Mouse (Mus musculus): ENCODE measurements around the gene Mea1. TPM values are rescaled to one million over a fixed set of nuclear protein-coding genes. Genes with fewer than 3 reads are reported as not detected.

Gene Mea1
- total and polyA plus RNA-seq, 2 experiments from 2014 or later: 44.0 to 101 TPM

- DNase-seq (ENCODE audit: low spot score) (no peak), ATAC-seq (ENCODE audit: insufficient read depth, low read depth) (no peak)
- TF ChIP-seq CTCF (IDR thresholded peaks at IDR 0.05; ENCODE audit: low read depth) (0 out of 2 replicates have a peak, but pooled peaks have one; percentile 6), EP300 (IDR thresholded peaks at IDR 0.05; ENCODE audit: low read depth) (no peak)
- H3K9me3 ChIP-seq (replicated peaks; ENCODE audit: control insufficient read depth, low read length): no peaks in the 10 kb centered on the region
- H3K9ac ChIP-seq (replicated peaks; ENCODE audit: low read depth, low read length): no peak overlapping the region
- H3K27me3 ChIP-seq (ENCODE audit: control insufficient read depth, insufficient read depth, low read length): no peaks in the 10 kb centered on the region
- no peaks in the 10 kb centered on the region for H3K36me3 ChIP-seq (replicated peaks; ENCODE audit: control insufficient read depth, insufficient read depth, low read length)
- no peak overlapping the region for H3K4me2 ChIP-seq (ENCODE audit: low read depth, low read length)
- no peak overlapping the region for H3K4me3 ChIP-seq (ENCODE audit: low read depth, low read length)
- no peak overlapping the region for H3K27ac ChIP-seq (ENCODE audit: low read depth)
- 76% methylated on average over 14 of the region's 14 CpGs for WGBS
- peaks cover 15% of the 10 kb centered on the region for H3K4me1 ChIP-seq (ENCODE audit: control insufficient read depth, insufficient read depth)
Observed at GRCm38 (mm10) chr17:46706375-46707089, 27.9 kb downstream of the Mea1 start.

- TF ChIP-seq CTCF (IDR thresholded peaks at IDR 0.05; ENCODE audit: low read depth): peak; percentile 13; the same call in 1 of the 2 replicates
- peak; percentile 68; the same call in 1 of the 2 replicates for TF ChIP-seq EP300 (IDR thresholded peaks at IDR 0.05; ENCODE audit: low read depth)
- H3K4me1 ChIP-seq (ENCODE audit: control insufficient read depth, insufficient read depth): peaks cover 12% of the 10 kb centered on the region; the same call in 1 of the 2 replicates
- peaks cover 12% of the 10 kb centered on the region; the same call in 1 of the 2 replicates for H3K36me3 ChIP-seq (replicated peaks; ENCODE audit: control insufficient read depth, insufficient read depth, low read length)
- H3K9me3 ChIP-seq (replicated peaks; ENCODE audit: control insufficient read depth, low read length): no peaks in the 10 kb centered on the region
- WGBS: 8% methylated on average over 36 of the region's 36 CpGs
- H3K9ac ChIP-seq (replicated peaks; ENCODE audit: low read depth, low read length): peak within 1 kb of the TSS; percentile 97
- DNase-seq (ENCODE audit: low spot score) (peak; percentile 91), ATAC-seq (ENCODE audit: insufficient read depth, low read depth) (peak; percentile 93)
- H3K27me3 ChIP-seq (ENCODE audit: control insufficient read depth, insufficient read depth, low read length): no peaks in the 10 kb centered on the region
- peak within 1 kb of the TSS; percentile 100 for H3K4me2 ChIP-seq (ENCODE audit: low read depth, low read length)
- peak within 1 kb of the TSS; percentile 86 for H3K27ac ChIP-seq (ENCODE audit: low read depth)
- peak within 1 kb of the TSS; percentile 100 for H3K4me3 ChIP-seq (ENCODE audit: low read depth, low read length)
Observed at GRCm38 (mm10) chr17:46710959-46711597, 32.5 kb downstream of the Mea1 start, which contains the start of gene Pex6. Pex6 (plus strand) TSS chr17:46711463.

GRCm38 (mm10) chr17:46711612-46712271, 33.1 kb downstream of the Mea1 start:
- Histone ChIP-seq H3K27me3 (ENCODE audit: control insufficient read depth, insufficient read depth, low read length) (no peaks in the 10 kb centered on the region), H3K4me1 (ENCODE audit: control insufficient read depth, insufficient read depth) (peaks cover 12% of the 10 kb centered on the region; the same call in 1 of the 2 replicates), H3K4me2 (ENCODE audit: low read depth, low read length) (peak overlapping the region; percentile 100), H3K9ac (replicated peaks; ENCODE audit: low read depth, low read length) (peak overlapping the region; percentile 97), H3K27ac (ENCODE audit: low read depth) (peak overlapping the region; percentile 86), H3K9me3 (replicated peaks; ENCODE audit: control insufficient read depth, low read length) (no peaks in the 10 kb centered on the region), H3K36me3 (replicated peaks; ENCODE audit: control insufficient read depth, insufficient read depth, low read length) (peaks cover 12% of the 10 kb centered on the region; the same call in 1 of the 2 replicates), H3K4me3 (ENCODE audit: low read depth, low read length) (peak overlapping the region; percentile 100)
- DNase-seq (ENCODE audit: low spot score) (peak; percentile 39), ATAC-seq (ENCODE audit: insufficient read depth, low read depth) (peak; percentile 58)
- WGBS: 0% methylated on average over 74 of the region's 76 CpGs
- TF ChIP-seq EP300 (IDR thresholded peaks at IDR 0.05; ENCODE audit: low read depth) (no peak), CTCF (IDR thresholded peaks at IDR 0.05; ENCODE audit: low read depth) (no peak)

DNA sequence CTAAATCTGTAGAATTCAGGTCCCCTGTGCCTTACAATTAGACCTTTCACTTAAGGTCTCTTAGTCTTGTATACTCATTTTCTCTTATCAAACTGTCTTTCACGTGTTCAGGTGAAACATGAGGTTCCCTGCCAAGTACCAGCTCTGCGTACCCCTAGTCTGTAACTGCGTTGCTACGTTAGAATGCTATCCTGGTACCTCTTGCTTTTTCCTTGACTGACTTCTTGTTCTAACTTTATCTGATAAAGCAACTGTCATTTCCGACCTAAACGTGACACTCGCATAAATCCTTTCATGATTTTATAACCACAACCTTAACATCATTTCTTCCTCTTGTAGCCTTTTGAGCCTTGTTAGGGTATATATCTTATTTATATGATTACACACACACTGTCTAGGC, 33.8 kb downstream of the Mea1 start:
- H3K27ac ChIP-seq (ENCODE audit: low read depth): 0 out of 2 replicates have a peak overlapping the region, but pooled peaks have one; percentile 86

DNA sequence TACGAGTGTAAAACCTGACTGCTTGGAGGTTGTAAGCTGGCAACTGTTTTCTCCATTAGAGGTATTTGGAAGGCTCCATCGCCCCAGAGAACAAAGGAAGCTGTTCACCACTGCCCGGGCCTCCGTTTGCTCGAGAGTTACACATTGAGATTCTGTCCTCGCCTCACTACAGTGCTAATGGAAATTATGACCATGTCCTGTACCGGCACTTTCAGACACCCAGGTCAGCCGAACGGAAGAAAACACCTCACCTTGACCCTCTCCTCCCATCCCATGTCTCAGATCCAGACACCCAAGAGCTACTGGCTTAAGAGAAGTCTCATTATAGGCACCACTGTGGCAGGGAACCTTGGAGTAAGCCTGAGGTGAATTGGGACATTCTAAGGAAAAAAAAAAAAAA, 35.3 kb downstream of the Mea1 start:
- 83% methylated on average over 9 of the region's 9 CpGs for WGBS

More for the DNA sequence above, 33.8 kb downstream of the Mea1 start:
- Histone ChIP-seq H3K9me3 (replicated peaks; ENCODE audit: control insufficient read depth, low read length) (no peaks in the 10 kb centered on the region), H3K4me3 (ENCODE audit: low read depth, low read length) (peak overlapping the region; percentile 100), H3K4me2 (ENCODE audit: low read depth, low read length) (peak overlapping the region; percentile 100), H3K27me3 (ENCODE audit: control insufficient read depth, insufficient read depth, low read length) (no peaks in the 10 kb centered on the region), H3K36me3 (replicated peaks; ENCODE audit: control insufficient read depth, insufficient read depth, low read length) (peaks cover 12% of the 10 kb centered on the region; the same call in 1 of the 2 replicates), H3K9ac (replicated peaks; ENCODE audit: low read depth, low read length) (peak overlapping the region; percentile 97), H3K4me1 (ENCODE audit: control insufficient read depth, insufficient read depth) (peaks cover 12% of the 10 kb centered on the region; the same call in 1 of the 2 replicates)
- DNase-seq (ENCODE audit: low spot score) (no peak), ATAC-seq (ENCODE audit: insufficient read depth, low read depth) (no peak)
- WGBS: 41% methylated on average over 7 of the region's 7 CpGs
- TF ChIP-seq CTCF (IDR thresholded peaks at IDR 0.05; ENCODE audit: low read depth): no peak
- TF ChIP-seq EP300 (IDR thresholded peaks at IDR 0.05; ENCODE audit: low read depth): no peak

More for the DNA sequence above, 35.3 kb downstream of the Mea1 start:
- H3K27me3 ChIP-seq (ENCODE audit: control insufficient read depth, insufficient read depth, low read length): no peaks in the 10 kb centered on the region
- no peak for TF ChIP-seq CTCF (IDR thresholded peaks at IDR 0.05; ENCODE audit: low read depth)
- no peak overlapping the region for H3K9ac ChIP-seq (replicated peaks; ENCODE audit: low read depth, low read length)
- H3K36me3 ChIP-seq (replicated peaks; ENCODE audit: control insufficient read depth, insufficient read depth, low read length): peaks cover 12% of the 10 kb centered on the region; the same call in 1 of the 2 replicates
- ATAC-seq (ENCODE audit: insufficient read depth, low read depth): no peak
- H3K4me1 ChIP-seq (ENCODE audit: control insufficient read depth, insufficient read depth): peaks cover 12% of the 10 kb centered on the region; the same call in 1 of the 2 replicates
- no peak overlapping the region for H3K27ac ChIP-seq (ENCODE audit: low read depth)
- no peak overlapping the region for H3K4me3 ChIP-seq (ENCODE audit: low read depth, low read length)
- no peak overlapping the region for H3K4me2 ChIP-seq (ENCODE audit: low read depth, low read length)
- DNase-seq (ENCODE audit: low spot score): no peak
- H3K9me3 ChIP-seq (replicated peaks; ENCODE audit: control insufficient read depth, low read length): no peaks in the 10 kb centered on the region

All from heart, postnatal 0 days (tissue).